Mouse (Mus musculus) ES-Bruce4 (cell line): ENCODE results near the gene Hoxa5.

Experiments used
- CTCF ChIP-seq: IDR thresholded peaks from one replicate; pipeline ENCODE4 v1.8.1; 2011; ENCODE audit warnings: low read depth, low read length
- EP300 ChIP-seq: IDR thresholded peaks from 2 replicates; pipeline ENCODE4 v1.6.1; 2011; ENCODE audit warnings: low read depth, low read length; ENCODE audit not compliant: insufficient read depth
- POLR2A ChIP-seq: IDR thresholded peaks from one replicate; pipeline ENCODE4 v1.8.1; 2011; ENCODE audit warnings: low read length; ENCODE audit not compliant: insufficient read depth

DNA sequence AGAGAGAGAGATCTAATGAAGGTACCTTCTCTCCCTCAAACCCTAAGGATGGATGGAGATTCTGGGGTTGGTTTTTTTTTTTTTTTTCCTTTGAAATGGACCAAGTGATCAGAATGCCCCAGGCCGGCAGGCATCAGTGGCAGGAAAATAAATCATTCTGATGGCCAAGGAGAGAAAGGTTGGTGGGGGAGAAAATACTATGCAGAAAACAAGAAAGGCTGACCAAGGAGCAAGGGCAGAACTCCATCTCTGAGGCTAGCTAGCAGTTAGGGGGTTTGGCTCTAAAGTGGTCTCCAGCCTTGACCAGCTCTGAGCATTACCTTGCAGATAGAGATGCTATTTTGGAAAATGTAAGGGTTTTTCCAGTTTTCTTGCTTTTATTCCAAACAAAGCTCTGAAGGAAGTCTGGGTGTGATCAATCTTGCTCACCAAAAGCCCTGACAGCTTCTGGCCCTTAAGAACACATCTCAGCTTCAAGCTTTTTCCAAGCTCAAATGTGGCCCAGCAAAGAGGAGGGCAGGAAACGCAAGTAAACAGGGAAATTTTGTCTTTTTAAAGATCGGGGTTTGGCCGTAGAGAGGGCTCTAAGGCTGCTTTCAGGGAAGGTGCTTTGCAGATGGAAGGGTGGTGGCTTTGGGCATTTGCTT, 37.8 kb downstream of the Hoxa5 start:
- no peak for TF ChIP-seq CTCF
- no peak for TF ChIP-seq POLR2A
- no peak for TF ChIP-seq EP300
